Mouse (Mus musculus): ENCODE results near the gene Rassf2. TPM values are rescaled to one million over a fixed set of nuclear protein-coding genes. Genes with fewer than 3 reads are reported as not detected.

Rassf2 gene
- polyA plus RNA-seq, 1 experiment from 2014 or later, result 13.5 TPM

DNA sequence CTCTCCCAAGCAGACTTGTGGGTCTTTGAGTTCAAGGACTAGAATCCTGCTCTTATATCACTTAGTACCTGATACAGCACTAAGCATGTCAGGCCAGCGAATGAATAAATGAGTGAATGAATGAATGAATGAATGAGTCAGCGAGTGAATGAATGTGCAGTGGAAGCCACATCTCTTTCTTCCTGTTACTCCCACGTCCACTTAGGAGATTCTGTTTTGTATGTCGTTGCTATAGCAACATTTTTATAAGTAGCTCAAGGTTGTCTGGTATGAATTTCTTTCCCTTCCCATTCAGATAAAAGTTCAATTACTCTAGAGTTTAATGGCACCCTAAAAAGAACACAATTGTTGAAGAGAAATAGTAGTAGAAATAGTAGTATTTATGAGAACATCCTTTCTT is 59.0 kb downstream of the Rassf2 start:
- H3K4me2 ChIP-seq, result no peak overlapping the region
- H3K27ac ChIP-seq, result no peak overlapping the region
- no peaks in the 10 kb centered on the region for H3K9me3 ChIP-seq
- 63% methylated on average over 4 of the region's 4 CpGs for WGBS
- H3K4me3 ChIP-seq, result no peak overlapping the region
- no peak overlapping the region for H3K9ac ChIP-seq
- H3K27me3 ChIP-seq, result no peaks in the 10 kb centered on the region
- no peak for ATAC-seq (ENCODE audit: borderline replicate concordance, extremely low read depth, low FRiP score, low TSS enrichment)
- H3K4me1 ChIP-seq, result no peaks in the 10 kb centered on the region
- H3K36me3 ChIP-seq, result no peaks in the 10 kb centered on the region

DNA sequence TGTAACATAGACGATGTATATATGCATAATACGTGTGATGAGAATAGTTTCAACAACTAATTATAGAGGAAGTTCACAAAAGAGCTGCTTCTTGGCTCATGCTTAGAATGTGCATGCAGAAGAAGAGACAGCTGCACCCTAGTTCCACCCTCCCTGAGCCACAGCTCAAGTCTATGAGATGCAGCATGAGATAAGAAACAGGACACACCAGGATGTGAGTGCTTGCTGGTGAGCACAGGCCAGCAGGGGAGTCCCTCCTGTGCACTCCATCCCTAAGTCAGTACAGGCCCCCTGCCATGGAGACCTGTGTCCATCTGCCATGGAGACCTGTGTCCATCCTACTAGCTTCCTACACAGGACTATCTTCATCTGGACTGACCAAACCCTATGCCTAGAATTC is 59.5 kb downstream of the Rassf2 start:
- H3K36me3 ChIP-seq, result no peaks in the 10 kb centered on the region
- no peak overlapping the region for H3K4me2 ChIP-seq
- no peak for ATAC-seq (ENCODE audit: borderline replicate concordance, extremely low read depth, low FRiP score, low TSS enrichment)
- H3K27me3 ChIP-seq, result no peaks in the 10 kb centered on the region
- no peak overlapping the region for H3K9ac ChIP-seq
- no peak overlapping the region for H3K27ac ChIP-seq
- no peaks in the 10 kb centered on the region for H3K9me3 ChIP-seq
- no peak overlapping the region for H3K4me3 ChIP-seq
- 92% methylated on average over 2 of the region's 2 CpGs for WGBS
- H3K4me1 ChIP-seq, result no peaks in the 10 kb centered on the region

DNA sequence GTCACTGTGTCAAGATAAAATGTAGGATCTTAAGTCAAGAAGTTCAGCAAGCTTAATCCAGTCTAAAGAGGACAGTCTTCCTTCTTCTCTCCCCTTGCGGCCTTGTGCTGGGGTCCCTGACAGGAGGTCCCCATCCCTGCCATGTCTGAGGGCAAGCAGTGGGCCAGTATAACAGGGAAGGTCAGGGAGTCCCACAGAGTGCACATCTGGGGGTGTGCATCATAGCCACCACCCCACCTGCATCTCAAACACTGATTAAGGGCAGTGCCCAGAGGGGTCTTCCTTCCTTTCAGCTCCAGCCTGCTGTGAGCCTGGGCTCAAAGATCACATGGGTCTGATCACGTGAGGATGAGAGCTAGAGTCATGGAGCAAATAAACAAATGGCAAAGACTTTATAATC is 68.4 kb downstream of the Rassf2 start:
- H3K4me2 ChIP-seq, result no peak overlapping the region
- no peaks in the 10 kb centered on the region for H3K9me3 ChIP-seq
- no peak for ATAC-seq (ENCODE audit: borderline replicate concordance, extremely low read depth, low FRiP score, low TSS enrichment)
- WGBS, result 60% methylated on average over 2 of the region's 2 CpGs
- H3K9ac ChIP-seq, result no peak overlapping the region
- no peaks in the 10 kb centered on the region for H3K27me3 ChIP-seq
- H3K27ac ChIP-seq, result no peak overlapping the region
- H3K36me3 ChIP-seq, result no peaks in the 10 kb centered on the region
- no peak overlapping the region for H3K4me3 ChIP-seq
- no peaks in the 10 kb centered on the region for H3K4me1 ChIP-seq

DNA sequence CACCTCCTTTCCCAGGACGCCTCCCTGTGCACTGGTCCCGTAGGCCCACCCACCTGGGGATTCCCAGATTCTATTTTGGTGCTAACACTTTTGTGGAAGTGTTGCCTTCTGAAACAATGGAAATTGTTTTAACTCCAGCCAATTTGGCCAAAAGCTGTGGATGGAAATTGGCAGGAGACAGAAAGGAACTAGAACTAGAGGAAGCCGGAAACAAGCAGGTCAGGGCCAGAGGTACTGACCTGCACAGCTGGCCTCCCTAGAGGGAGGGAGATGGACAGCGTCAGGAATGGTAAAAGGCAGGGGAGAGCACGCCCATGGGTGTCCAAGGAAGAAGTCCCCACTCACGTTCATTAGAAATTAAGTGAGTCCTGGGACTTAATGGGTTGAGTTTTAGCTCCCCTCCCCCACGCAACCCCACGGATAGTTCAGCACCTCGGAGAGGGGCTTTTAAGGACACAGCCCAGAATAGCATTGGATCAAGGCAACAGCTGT is 72.3 kb downstream of the Rassf2 start:
- no peak overlapping the region for H3K9ac ChIP-seq
- no peak for ATAC-seq (ENCODE audit: borderline replicate concordance, extremely low read depth, low FRiP score, low TSS enrichment)
- H3K36me3 ChIP-seq, result no peaks in the 10 kb centered on the region

DNA sequence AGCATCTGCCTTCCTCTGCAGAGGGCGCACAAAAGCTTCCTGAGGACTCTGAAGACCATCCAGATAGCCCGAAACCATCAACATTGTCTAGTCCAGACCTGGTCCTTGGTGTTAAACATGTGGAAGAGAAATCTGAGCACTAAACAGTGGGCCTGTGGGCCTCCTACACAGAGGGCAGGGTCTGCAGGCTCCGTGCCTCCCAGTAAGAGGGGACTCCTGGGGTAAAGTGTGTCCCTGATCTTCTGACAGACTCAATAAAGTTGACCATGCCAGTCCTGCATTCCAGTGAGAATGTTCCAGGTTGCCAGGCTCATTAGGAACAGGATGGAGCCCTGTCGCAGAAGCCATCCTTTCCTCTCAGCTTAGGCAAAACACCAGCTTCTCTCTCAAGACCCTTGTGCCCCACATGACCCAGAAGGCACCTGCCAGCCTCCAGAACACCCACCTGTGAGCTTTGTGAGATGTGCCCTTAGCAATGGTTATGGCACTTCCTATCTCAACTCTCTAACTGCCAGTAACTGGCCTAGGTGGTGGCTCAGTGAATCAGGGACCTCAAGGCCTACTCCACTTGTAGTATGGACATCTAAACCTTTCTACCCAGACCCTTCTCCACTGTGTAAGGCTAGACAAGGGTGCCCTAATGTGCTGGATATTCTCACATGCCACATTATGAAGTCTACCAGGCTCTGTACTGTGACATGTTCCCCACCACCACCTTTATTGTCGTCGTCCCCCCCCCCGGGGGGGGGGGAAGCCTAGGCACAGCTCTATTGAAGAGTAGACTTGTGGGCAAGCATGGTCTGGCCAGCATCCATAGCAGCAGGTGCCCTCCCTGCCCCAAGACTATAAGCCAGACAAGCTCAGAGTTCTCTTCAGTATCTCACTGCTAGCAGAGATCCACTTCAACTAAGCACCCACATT is 73.5 kb downstream of the Rassf2 start:
- Histone ChIP-seq H3K4me2 (no peak overlapping the region), H3K4me3 (no peak overlapping the region), H3K9me3 (no peaks in the 10 kb centered on the region), H3K27ac (no peak overlapping the region), H3K27me3 (peaks cover 18% of the 10 kb centered on the region; the same call in 1 of the 2 replicates), H3K36me3 (no peaks in the 10 kb centered on the region), H3K9ac (no peak overlapping the region), H3K4me1 (peaks cover 19% of the 10 kb centered on the region)
- 75% methylated on average over 7 of the region's 7 CpGs for WGBS
- ATAC-seq (ENCODE audit: borderline replicate concordance, extremely low read depth, low FRiP score, low TSS enrichment), result no peak

More for the DNA sequence above, 72.3 kb downstream of the Rassf2 start:
- H3K4me3 ChIP-seq, result no peak overlapping the region
- no peak overlapping the region for H3K4me2 ChIP-seq
- H3K4me1 ChIP-seq, result peaks cover 16% of the 10 kb centered on the region
- 43% methylated on average over 9 of the region's 9 CpGs for whole genome bisulfite sequencing
- no peaks in the 10 kb centered on the region for H3K9me3 ChIP-seq
- H3K27ac ChIP-seq, result no peak overlapping the region
- peaks cover 13% of the 10 kb centered on the region; the same call in 1 of the 2 replicates for H3K27me3 ChIP-seq

DNA sequence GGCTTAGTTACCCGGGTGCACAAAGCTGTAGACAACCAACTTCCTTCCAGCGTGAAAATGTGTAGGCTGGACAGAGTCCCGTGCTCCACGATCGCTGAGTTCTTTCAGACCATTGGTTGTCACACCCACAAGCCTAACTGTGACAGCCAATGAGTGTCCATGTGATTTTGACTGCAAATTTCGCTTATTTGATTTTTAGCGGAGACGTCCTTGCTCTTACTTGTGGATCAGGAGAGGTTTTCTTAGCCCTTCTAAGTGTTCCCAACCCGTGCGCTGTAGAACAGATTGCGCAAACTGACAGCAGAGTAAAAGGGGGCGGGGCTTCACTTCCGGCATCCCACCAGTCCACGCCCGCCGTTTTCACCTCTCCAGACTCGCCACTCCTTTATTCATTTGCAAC is 74.8 kb downstream of the Rassf2 start:
- no peak overlapping the region for H3K27ac ChIP-seq
- H3K9me3 ChIP-seq, result no peaks in the 10 kb centered on the region
- peak; percentile 55; the same call in 1 of the 2 replicates for ATAC-seq (ENCODE audit: borderline replicate concordance, extremely low read depth, low FRiP score, low TSS enrichment)
- peak overlapping the region; percentile 52 for H3K4me2 ChIP-seq
- 5% methylated on average over 17 of the region's 17 CpGs for WGBS
- peaks cover 23% of the 10 kb centered on the region; the same call in 1 of the 2 replicates for H3K27me3 ChIP-seq
- peaks cover 22% of the 10 kb centered on the region for H3K4me1 ChIP-seq
- H3K36me3 ChIP-seq, result no peaks in the 10 kb centered on the region
- H3K9ac ChIP-seq, result no peak overlapping the region
- peak overlapping the region; percentile 21 for H3K4me3 ChIP-seq

DNA sequence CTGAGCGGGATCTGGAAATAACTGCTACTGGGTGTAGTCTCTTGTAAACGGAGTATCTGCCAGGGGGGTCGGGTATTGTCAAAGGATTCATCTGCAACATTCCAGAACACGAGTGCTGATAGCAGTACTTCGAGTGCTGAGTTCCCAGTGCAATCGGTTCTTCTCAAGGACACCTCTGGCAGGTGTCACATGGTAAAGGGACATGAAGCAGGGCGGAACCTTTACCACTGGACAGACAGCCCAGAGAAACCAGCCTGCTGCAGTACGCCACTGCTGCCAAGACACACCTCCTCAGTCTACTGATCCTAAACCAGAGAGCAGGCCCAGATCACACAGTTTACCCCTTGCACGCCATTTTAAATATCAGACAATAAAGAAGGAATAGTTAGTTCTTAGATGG is 75.2 kb downstream of the Rassf2 start:
- 37% methylated on average over 9 of the region's 9 CpGs for WGBS

DNA sequence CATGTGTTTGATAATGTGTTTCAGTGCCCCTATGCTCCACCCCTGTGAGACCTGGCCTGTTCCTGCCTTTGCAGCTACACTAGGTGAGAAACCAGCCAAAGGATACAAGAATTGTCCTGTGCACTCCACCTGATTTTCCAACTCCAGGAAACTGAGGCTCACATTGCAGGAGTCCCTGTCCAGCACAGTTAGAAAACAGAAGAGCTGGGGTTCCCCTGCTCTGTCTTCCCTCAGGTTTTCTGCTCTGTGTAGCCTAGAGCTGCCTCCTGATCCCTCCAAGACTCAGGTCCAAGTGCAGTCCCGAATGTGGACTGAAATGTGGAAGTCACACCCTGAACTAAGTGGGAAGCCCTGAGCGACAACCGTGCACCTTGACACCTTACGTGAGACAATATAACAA is 76.3 kb downstream of the Rassf2 start:
- peak overlapping the region; percentile 50 for H3K4me2 ChIP-seq
- H3K36me3 ChIP-seq, result no peaks in the 10 kb centered on the region
- ATAC-seq (ENCODE audit: borderline replicate concordance, extremely low read depth, low FRiP score, low TSS enrichment), result no peak
- H3K4me3 ChIP-seq, result no peak overlapping the region; the same call in 1 of the 2 replicates
- no peak overlapping the region for H3K27ac ChIP-seq
- no peak overlapping the region for H3K9ac ChIP-seq
- 84% methylated on average over 4 of the region's 4 CpGs for WGBS
- peaks cover 24% of the 10 kb centered on the region; the same call in 1 of the 2 replicates for H3K27me3 ChIP-seq
- H3K9me3 ChIP-seq, result no peaks in the 10 kb centered on the region
- H3K4me1 ChIP-seq, result peaks cover 22% of the 10 kb centered on the region

More for the DNA sequence above, 75.2 kb downstream of the Rassf2 start:
- no peaks in the 10 kb centered on the region for H3K9me3 ChIP-seq
- H3K27ac ChIP-seq, result no peak overlapping the region
- no peak for ATAC-seq (ENCODE audit: borderline replicate concordance, extremely low read depth, low FRiP score, low TSS enrichment)
- peaks cover 24% of the 10 kb centered on the region; the same call in 1 of the 2 replicates for H3K27me3 ChIP-seq
- no peak overlapping the region for H3K9ac ChIP-seq
- peak overlapping the region; percentile 21 for H3K4me3 ChIP-seq
- H3K4me1 ChIP-seq, result peaks cover 22% of the 10 kb centered on the region
- H3K4me2 ChIP-seq, result peak overlapping the region; percentile 52
- no peaks in the 10 kb centered on the region for H3K36me3 ChIP-seq

DNA sequence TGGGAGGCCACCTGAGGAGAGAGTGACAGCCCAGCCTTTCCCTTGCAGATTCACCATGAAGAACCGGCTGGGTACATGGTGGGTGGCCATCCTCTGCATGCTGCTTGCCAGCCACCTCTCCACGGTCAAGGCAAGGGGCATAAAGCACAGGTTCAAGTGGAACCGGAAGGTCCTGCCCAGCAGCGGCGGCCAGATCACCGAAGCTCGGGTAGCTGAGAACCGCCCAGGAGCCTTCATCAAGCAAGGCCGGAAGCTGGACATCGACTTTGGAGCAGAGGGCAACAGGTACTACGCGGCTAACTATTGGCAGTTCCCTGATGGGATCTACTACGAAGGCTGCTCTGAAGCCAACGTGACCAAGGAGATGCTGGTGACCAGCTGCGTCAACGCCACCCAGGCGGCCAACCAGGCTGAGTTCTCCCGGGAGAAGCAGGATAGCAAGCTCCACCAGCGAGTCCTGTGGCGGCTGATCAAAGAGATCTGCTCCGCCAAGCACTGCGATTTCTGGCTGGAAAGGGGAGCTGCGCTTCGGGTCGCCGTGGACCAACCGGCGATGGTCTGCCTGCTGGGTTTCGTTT is 77.0 kb downstream of the Rassf2 start:
- Histone ChIP-seq H3K9ac (no peak overlapping the region), H3K4me2 (peak overlapping the region; percentile 50)
- 13% methylated on average over 29 of the region's 29 CpGs for WGBS

DNA sequence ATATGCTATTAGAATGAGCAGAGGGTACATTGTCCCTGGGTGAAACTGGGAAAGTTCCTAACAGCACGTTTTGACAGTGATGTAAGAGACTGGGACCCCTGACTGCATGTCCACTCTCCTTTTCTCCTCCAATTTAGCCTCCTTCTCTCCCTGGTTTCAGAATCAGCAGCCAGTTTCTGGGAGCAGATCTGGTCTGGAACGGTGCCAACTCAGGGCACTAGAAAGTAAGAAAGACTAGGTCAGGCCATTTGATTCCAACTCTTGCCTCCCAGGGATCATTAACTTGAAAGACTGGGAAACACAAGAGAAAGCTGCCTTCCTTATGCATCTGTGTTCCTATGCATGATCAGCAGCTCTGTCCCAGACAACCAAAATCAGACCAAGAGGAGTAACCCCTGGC is 77.6 kb downstream of the Rassf2 start:
- H3K4me3 ChIP-seq, result peak overlapping the region; percentile 20; the same call in 1 of the 2 replicates
- no peak overlapping the region for H3K27ac ChIP-seq
- no peak overlapping the region for H3K9ac ChIP-seq
- peaks cover 28% of the 10 kb centered on the region for H3K4me1 ChIP-seq
- WGBS, result 42% methylated on average over 2 of the region's 2 CpGs
- peaks cover 24% of the 10 kb centered on the region; the same call in 1 of the 2 replicates for H3K27me3 ChIP-seq
- ATAC-seq (ENCODE audit: borderline replicate concordance, extremely low read depth, low FRiP score, low TSS enrichment), result no peak
- H3K36me3 ChIP-seq, result no peaks in the 10 kb centered on the region
- H3K4me2 ChIP-seq, result peak overlapping the region; percentile 50
- no peaks in the 10 kb centered on the region for H3K9me3 ChIP-seq

More for the DNA sequence above, 77.0 kb downstream of the Rassf2 start:
- Histone ChIP-seq H3K36me3 (no peaks in the 10 kb centered on the region), H3K4me1 (peaks cover 28% of the 10 kb centered on the region), H3K27me3 (peaks cover 24% of the 10 kb centered on the region; the same call in 1 of the 2 replicates), H3K27ac (no peak overlapping the region), H3K4me3 (peak overlapping the region; percentile 20), H3K9me3 (no peaks in the 10 kb centered on the region)
- ATAC-seq (ENCODE audit: borderline replicate concordance, extremely low read depth, low FRiP score, low TSS enrichment), result no peak

DNA sequence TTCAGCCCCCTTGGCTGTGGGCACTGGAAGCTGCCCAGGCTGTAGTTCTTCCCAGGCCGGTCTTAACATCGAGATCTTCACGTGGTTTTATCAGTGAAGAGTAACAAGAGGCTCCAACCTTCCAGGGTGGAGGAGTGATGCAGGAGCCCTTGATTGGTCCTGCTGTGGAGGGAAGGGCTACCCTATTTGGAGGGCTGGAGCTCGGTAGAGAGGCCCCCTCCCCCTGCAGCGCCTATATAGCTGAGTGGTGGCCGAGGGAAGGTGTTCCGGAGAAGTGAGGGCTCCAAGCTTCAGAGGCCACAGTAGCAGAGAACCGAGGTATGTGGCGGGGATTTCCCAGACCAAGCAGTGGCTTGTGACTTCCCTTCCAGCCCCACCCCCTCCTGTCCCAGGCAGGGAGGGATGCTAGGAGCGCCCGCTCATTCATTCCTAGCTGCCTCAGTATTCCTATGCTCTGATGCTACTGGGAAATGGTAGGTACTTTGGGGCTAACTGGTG is 79.4 kb downstream of the Rassf2 start, which contains the start of gene Prnd:
Prnd (plus strand) TSS at position 264 of the 498 bp plus-strand sequence.
- 6% methylated on average over 11 of the region's 11 CpGs for WGBS
- Histone ChIP-seq H3K9me3 (no peaks in the 10 kb centered on the region), H3K27ac (peak within 1 kb of the TSS; percentile 38; the same call in 1 of the 2 replicates), H3K36me3 (no peaks in the 10 kb centered on the region), H3K27me3 (peaks cover 24% of the 10 kb centered on the region; the same call in 1 of the 2 replicates), H3K4me1 (peaks cover 28% of the 10 kb centered on the region), H3K9ac (no peak within 1 kb of the TSS), H3K4me3 (peak within 1 kb of the TSS; percentile 6), H3K4me2 (peak within 1 kb of the TSS; percentile 3; the same call in 1 of the 2 replicates)
- ATAC-seq (ENCODE audit: borderline replicate concordance, extremely low read depth, low FRiP score, low TSS enrichment), result peak; percentile 47; the same call in 1 of the 2 replicates

All from lung, embryonic 15.5 days (tissue).